Comparison of ENCODE assay signal across 9 mouse cellular contexts in the genomic region with DNA sequence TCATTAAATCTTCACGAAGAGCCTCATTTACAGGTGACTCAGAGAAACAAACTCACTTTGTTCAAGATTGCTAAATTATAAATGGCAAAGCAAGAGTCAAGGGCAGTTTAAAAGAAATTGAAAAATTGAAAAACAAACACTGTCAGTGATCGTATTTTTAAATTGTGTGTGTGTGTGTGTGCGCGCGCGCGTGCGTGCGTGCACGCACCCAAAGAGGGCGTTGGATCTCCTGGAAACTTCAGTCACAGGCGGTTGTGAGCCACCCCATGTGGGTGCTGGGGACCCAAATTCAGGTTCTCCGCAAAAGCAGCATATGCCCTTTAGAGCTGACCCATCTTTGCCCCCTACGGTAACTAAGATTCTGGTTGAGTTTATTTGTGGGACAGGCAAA. TPM values are rescaled to one million over a fixed set of nuclear protein-coding genes. Genes with fewer than 3 reads are reported as not detected.
DNase-seq lines count a peak whose midpoint lies in the region; ATAC-seq and TF ChIP-seq lines count a peak whose summit lies in the region.
"Had no signal": no experiment of that assay in that cellular context is flagged by ENCODE, and none has a peak within 500 bp of the region (broad histone marks: within the 10 kb centered on the region; RNA-seq: fewer than 3 reads in every experiment).

No protein-coding gene starts in this region.

- H3K27ac ChIP-seq in heart, embryonic 15.5 days: 0 out of 2 replicates have a peak overlapping the region, but pooled peaks have one; percentile 89
- peak overlapping the region; percentile 95 for H3K27ac ChIP-seq in hindbrain, embryonic 10.5 days
- H3K27ac ChIP-seq in liver, postnatal 0 days (ENCODE audit: low read depth): no peak overlapping the region

- H3K36me3 ChIP-seq in heart, embryonic 15.5 days: no peaks in the 10 kb centered on the region
- peaks cover 47% of the 10 kb centered on the region for H3K36me3 ChIP-seq in G1E (replicated peaks)
- H3K36me3 ChIP-seq in hindbrain, embryonic 10.5 days: peaks cover 19% of the 10 kb centered on the region
- no peaks in the 10 kb centered on the region for H3K36me3 ChIP-seq in liver, postnatal 0 days (replicated peaks; ENCODE audit: insufficient read depth, low read length)

- WGBS in heart, embryonic 15.5 days: 25% methylated on average over 14 of the region's 14 CpGs
- WGBS in hindbrain, embryonic 10.5 days: 32% methylated on average over 14 of the region's 14 CpGs
- WGBS in liver, postnatal 0 days (ENCODE audit: insufficient replicate concordance): 34% methylated on average over 14 of the region's 14 CpGs

- TF ChIP-seq CTCF in G1E (IDR thresholded peaks at IDR 0.05; ENCODE audit: low read depth, low read length): no peak
- TF ChIP-seq CTCF in liver, postnatal 0 days (IDR thresholded peaks at IDR 0.05; ENCODE audit: low read depth): no peak

- no peak for ATAC-seq in heart, embryonic 15.5 days (replicated peaks; ENCODE audit: insufficient number of reproducible peaks, insufficient read depth, low FRiP score, low read depth)
- no peak for ATAC-seq in G1E (ENCODE audit: extremely low read depth, insufficient number of reproducible peaks, low FRiP score, poor library complexity, severe bottlenecking)
- ATAC-seq in liver, postnatal 0 days: no peak
- no peak for ATAC-seq in activated CD4-positive, CD25-positive, alpha-beta regulatory T cell, adult 4 months

- intact Hi-C loops in heart, postnatal 14 days (cut with DNase I): no loop called here

- TF ChIP-seq EP300 in liver, postnatal 0 days (IDR thresholded peaks at IDR 0.05; ENCODE audit: low read depth): no peak

- no peaks in the 10 kb centered on the region for H3K27me3 ChIP-seq in heart, embryonic 15.5 days
- H3K27me3 ChIP-seq in G1E (ENCODE audit: insufficient read depth, low read length): no peaks in the 10 kb centered on the region
- H3K27me3 ChIP-seq in hindbrain, embryonic 10.5 days (ENCODE audit: insufficient read depth, poor library complexity, severe bottlenecking): no peaks in the 10 kb centered on the region
- H3K27me3 ChIP-seq in liver, postnatal 0 days (ENCODE audit: insufficient read depth, low read length): no peaks in the 10 kb centered on the region

- peak overlapping the region; percentile 99 for H3K4me2 ChIP-seq in heart, embryonic 15.5 days
- peak overlapping the region; percentile 100 for H3K4me2 ChIP-seq in liver, postnatal 0 days (ENCODE audit: low read depth, low read length)

- no peaks in the 10 kb centered on the region for H3K9me3 ChIP-seq in heart, embryonic 15.5 days (replicated peaks)
- no peaks in the 10 kb centered on the region for H3K9me3 ChIP-seq in G1E (replicated peaks)
- H3K9me3 ChIP-seq in hindbrain, embryonic 10.5 days: no peaks in the 10 kb centered on the region
- H3K9me3 ChIP-seq in liver, postnatal 0 days (ENCODE audit: low read length): no peaks in the 10 kb centered on the region

- 0 out of 2 replicates have a peak overlapping the region, but pooled peaks have one; percentile 22 for H3K9ac ChIP-seq in heart, embryonic 15.5 days
- H3K9ac ChIP-seq in liver, postnatal 0 days (replicated peaks): peak overlapping the region; percentile 76; the same call in 1 of the 2 replicates

- H3K4me3 ChIP-seq in heart, embryonic 15.5 days: peak overlapping the region; percentile 94
- peak overlapping the region; percentile 78 for H3K4me3 ChIP-seq in G1E (ENCODE audit: low read depth, low read length)
- peak overlapping the region; percentile 97 for H3K4me3 ChIP-seq in hindbrain, embryonic 10.5 days
- peak overlapping the region; percentile 86 for H3K4me3 ChIP-seq in liver, postnatal 0 days (ENCODE audit: low read depth, low read length)

- no peak for DNase-seq in heart, postnatal 14 days
- no peak for DNase-seq in G1E (ENCODE audit: low spot score)
- DNase-seq in hindbrain, embryonic 10.5 days (ENCODE audit: low spot score): no peak
- no peak for DNase-seq in liver, postnatal 0 days
- no peak for DNase-seq in cerebellum, postnatal 14 days
- DNase-seq in layer of hippocampus, adult 8-10 months (ENCODE audit: low spot score in 2 of 2): no peak

- peaks cover 22% of the 10 kb centered on the region for H3K4me1 ChIP-seq in heart, embryonic 15.5 days (replicated peaks)
- peaks cover 39% of the 10 kb centered on the region for H3K4me1 ChIP-seq in G1E (ENCODE audit: insufficient read depth, low read depth, low read length)
- peaks cover 36% of the 10 kb centered on the region for H3K4me1 ChIP-seq in hindbrain, embryonic 10.5 days (replicated peaks)
- peaks cover 12% of the 10 kb centered on the region for H3K4me1 ChIP-seq in liver, postnatal 0 days (ENCODE audit: insufficient read depth)

RNA-seq across cellular contexts. Expression of a gene that starts 0.8 kb away (rescaled TPM):
- 3.7 and 4.5 TPM in 2 replicates for polyA plus RNA-seq in heart, embryonic 15.5 days (2015; fragmentation: Nextera tagmentation; extraction: Ambion mirVana)
- 10 to 100 TPM; 17.0 to 22.4 TPM for total RNA-seq in heart, postnatal 14 days (2021)
- total RNA-seq in G1E (2014; fragmentation: Nextera tagmentation): 5.9 and 8.0 TPM in 2 replicates
- total RNA-seq in G1E (2017): 8.6 and 10.8 TPM in 2 replicates
- polyA plus RNA-seq in G1E (2012): 25.1 and 34.7 TPM in 2 replicates
- polyA plus RNA-seq in hindbrain, embryonic 10.5 days (2016; fragmentation: Nextera tagmentation; extraction: Ambion mirVana): 8.3 and 10.6 TPM in 2 replicates
- 1.7 and 2.2 TPM in 2 replicates for polyA plus RNA-seq in liver, postnatal 0 days (2015; fragmentation: Nextera tagmentation; extraction: Ambion mirVana)
- 1 to 10 TPM in 1 of 2 experiments, under 1 TPM in 1; 0.61 to 1.2 TPM for polyA plus RNA-seq in activated CD4-positive, CD25-positive, alpha-beta regulatory T cell, adult 4 months (2017; shearing (Covaris generic))
- total RNA-seq in layer of hippocampus, adult 8-10 months (2022): 100 to 1,000 TPM; 140 to 155 (median 146) TPM

RNA-seq across cellular contexts. Expression of a gene that starts 13.9 kb away (rescaled TPM):
- 2.0 and 2.9 TPM in 2 replicates for polyA plus RNA-seq in heart, embryonic 15.5 days (2015; fragmentation: Nextera tagmentation; extraction: Ambion mirVana)
- 1 to 10 TPM in 1 of 2 experiments, under 1 TPM in 1; 0.84 to 1.3 TPM for total RNA-seq in heart, postnatal 14 days (2021)
- total RNA-seq in G1E (2014; fragmentation: Nextera tagmentation) (2.7 and 4.4 TPM in 2 replicates), G1E (2017) (1.6 and 1.7 TPM in 2 replicates)
- 0.01 and 0.04 TPM in 2 replicates for polyA plus RNA-seq in G1E (2012)
- 5.2 and 6.6 TPM in 2 replicates for polyA plus RNA-seq in hindbrain, embryonic 10.5 days (2016; fragmentation: Nextera tagmentation; extraction: Ambion mirVana)
- polyA plus RNA-seq in liver, postnatal 0 days (2015; fragmentation: Nextera tagmentation; extraction: Ambion mirVana): 0.46 and 0.78 TPM in 2 replicates
- 1 to 10 TPM; 2.1 TPM for polyA plus RNA-seq in activated CD4-positive, CD25-positive, alpha-beta regulatory T cell, adult 4 months (2017; shearing (Covaris generic))
- 10 to 100 TPM in 2 of 4 experiments, 1 to 10 TPM in 2; 9.6 to 13.5 (median 10.5) TPM for total RNA-seq in layer of hippocampus, adult 8-10 months (2022)

RNA-seq across cellular contexts. Expression of a gene that starts 21.5 kb away (rescaled TPM):
- polyA plus RNA-seq in heart, embryonic 15.5 days (2015; fragmentation: Nextera tagmentation; extraction: Ambion mirVana): 0.58 TPM in 1 of 2 replicates, not detected in the other
- total RNA-seq in heart, postnatal 14 days (2021): not detected
- total RNA-seq in G1E (2014; fragmentation: Nextera tagmentation): not detected in 2 replicates
- total RNA-seq in G1E (2017): not detected in 2 replicates
- polyA plus RNA-seq in G1E (2012): not detected in 2 replicates
- 3.3 and 10.9 TPM in 2 replicates for polyA plus RNA-seq in hindbrain, embryonic 10.5 days (2016; fragmentation: Nextera tagmentation; extraction: Ambion mirVana)
- polyA plus RNA-seq in liver, postnatal 0 days (2015; fragmentation: Nextera tagmentation; extraction: Ambion mirVana): not detected in 2 replicates
- not detected for polyA plus RNA-seq in activated CD4-positive, CD25-positive, alpha-beta regulatory T cell, adult 4 months (2017; shearing (Covaris generic))
- total RNA-seq in layer of hippocampus, adult 8-10 months (2022): 10 to 100 TPM; 37.0 to 42.0 (median 41.1) TPM
- total RNA-seq: hematopoietic stem cell, adult 5-6 weeks had no signal

RNA-seq across cellular contexts. Expression of a gene that starts 56.0 kb away (rescaled TPM):
- polyA plus RNA-seq in heart, embryonic 15.5 days (2015; fragmentation: Nextera tagmentation; extraction: Ambion mirVana): 15.4 and 21.9 TPM in 2 replicates
- total RNA-seq in heart, postnatal 14 days (2021): 10 to 100 TPM in 1 of 2 experiments, 1 to 10 TPM in 1; 9.0 to 10.6 TPM
- total RNA-seq in G1E (2014; fragmentation: Nextera tagmentation) (16.3 and 21.4 TPM in 2 replicates), G1E (2017) (7.1 and 9.4 TPM in 2 replicates)
- 0.26 and 0.70 TPM in 2 replicates for polyA plus RNA-seq in G1E (2012)
- polyA plus RNA-seq in hindbrain, embryonic 10.5 days (2016; fragmentation: Nextera tagmentation; extraction: Ambion mirVana): 55.2 and 62.2 TPM in 2 replicates
- 3.2 and 3.9 TPM in 2 replicates for polyA plus RNA-seq in liver, postnatal 0 days (2015; fragmentation: Nextera tagmentation; extraction: Ambion mirVana)
- 1 to 10 TPM; 7.0 to 8.0 TPM for polyA plus RNA-seq in activated CD4-positive, CD25-positive, alpha-beta regulatory T cell, adult 4 months (2017; shearing (Covaris generic))
- 10 to 100 TPM; 37.9 to 43.5 (median 41.4) TPM for total RNA-seq in layer of hippocampus, adult 8-10 months (2022)
